Mouse (Mus musculus) cerebellum, postnatal 4 days (tissue): ENCODE data around the gene Pdia3.
"Not testable (repeated sequence)": the region's sequence is repeated elsewhere in the genome, so short reads cannot be mapped to it uniquely, and the experiment has no call there.

Experiments used
- DNase-seq, 2 experiments: peaks; one replicate each; pipeline ENCODE4 v3.0.0; 2022; ENCODE audit warnings: low spot score in 2 of 2, mixed read lengths in 1 of 2

The Pdia3 gene

DNA sequence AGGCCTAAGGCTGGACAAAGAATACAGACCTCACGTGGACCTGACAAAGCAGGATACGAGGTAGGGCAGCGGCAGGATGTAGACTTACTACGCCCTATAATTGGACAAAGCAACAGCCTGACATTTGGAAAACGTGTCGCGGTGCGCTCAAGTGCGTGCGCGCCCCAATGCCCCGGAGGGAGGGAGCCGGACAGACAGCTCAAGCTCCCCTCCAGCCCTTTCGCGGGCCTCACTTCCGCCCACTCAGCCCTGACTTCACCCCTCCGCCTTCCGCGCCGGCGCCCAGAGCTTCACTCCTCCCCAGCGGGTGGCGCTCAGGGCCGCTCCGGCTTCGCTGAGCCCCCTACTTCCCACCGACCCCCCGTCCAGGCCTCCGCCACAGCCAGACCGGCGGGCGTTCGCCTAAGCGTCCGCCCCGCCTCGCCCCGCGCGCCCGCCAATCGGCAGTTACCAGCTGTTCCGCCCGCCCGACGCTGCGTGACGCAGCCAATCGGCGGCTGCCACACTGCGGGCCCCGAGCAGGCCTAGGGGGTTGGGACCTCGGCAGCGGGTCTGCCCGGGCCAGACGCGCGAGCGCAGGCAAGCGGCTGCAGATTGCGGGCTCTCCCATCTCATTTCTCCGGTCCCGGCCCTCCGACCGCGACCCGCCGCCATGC is at the start of gene Pdia3, which contains the start of gene Catsper2:
Gene Pdia3, plus strand, starts transcription at position 389 of the 656 bp plus-strand sequence.
Gene Catsper2, minus strand, starts transcription at position 406 of the 656 bp plus-strand sequence.
- peak; percentile 90 to 94 for DNase-seq

DNA sequence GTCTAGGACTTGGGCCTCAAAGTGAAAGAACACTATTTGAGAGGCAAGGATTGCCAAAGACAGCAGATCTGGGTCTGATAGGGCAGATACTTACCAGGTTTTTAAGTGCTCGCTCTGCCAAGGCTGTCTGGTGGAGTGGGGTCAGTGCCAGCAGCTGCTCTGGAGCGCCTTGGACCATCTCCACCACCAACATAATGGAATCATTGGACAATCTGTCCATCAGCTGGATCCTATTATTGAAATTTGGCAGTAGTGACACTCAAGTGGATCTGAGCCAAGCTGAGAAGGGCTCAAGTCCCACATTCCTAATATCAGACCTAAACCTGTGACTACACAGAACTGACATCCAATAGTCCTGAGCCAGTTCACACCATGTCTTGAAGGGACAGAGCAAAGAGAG is 44.7 kb upstream of the Pdia3 start:
- peak in 1 of 2 experiments; percentile 68 for DNase-seq

DNA sequence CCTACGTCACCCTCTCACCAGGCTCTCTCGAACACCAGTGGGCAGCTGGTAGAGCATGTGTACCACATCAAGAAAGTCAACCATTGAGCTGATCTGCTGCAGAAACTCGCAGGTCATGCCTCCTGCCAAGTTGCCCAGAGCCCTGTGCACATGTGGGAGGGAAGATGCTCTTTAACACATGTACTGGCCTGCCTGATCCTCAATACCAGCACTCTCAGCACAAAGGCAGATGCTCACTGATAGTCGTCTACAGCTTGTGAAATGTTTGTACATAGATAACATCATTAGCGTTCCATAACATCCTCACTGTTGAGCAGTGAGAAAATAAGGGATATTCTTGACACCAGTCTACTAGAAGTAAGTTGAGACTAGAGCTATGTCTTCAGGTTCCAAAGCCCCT is 42.7 kb upstream of the Pdia3 start:
- DNase-seq, result no peak

DNA sequence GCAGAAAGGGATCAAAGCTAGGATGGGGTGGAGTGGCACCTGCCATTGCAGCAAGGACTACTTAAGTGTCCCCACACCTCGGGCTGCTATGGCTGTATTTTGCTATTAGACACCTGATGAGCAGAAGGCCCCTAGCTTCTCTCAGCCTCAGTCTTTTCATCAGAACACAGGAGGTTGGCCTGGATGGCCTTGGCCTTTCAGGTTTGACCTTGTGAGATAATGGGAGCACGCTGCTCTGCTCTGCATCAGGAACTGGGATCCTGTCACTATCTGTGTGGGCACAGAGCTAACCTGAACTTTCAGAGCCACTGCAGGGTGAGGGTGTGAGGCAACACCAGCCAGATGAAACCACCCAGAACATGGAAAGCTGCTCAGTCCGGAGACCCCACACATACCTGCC is 41.3 kb upstream of the Pdia3 start:
- no peak for DNase-seq

DNA sequence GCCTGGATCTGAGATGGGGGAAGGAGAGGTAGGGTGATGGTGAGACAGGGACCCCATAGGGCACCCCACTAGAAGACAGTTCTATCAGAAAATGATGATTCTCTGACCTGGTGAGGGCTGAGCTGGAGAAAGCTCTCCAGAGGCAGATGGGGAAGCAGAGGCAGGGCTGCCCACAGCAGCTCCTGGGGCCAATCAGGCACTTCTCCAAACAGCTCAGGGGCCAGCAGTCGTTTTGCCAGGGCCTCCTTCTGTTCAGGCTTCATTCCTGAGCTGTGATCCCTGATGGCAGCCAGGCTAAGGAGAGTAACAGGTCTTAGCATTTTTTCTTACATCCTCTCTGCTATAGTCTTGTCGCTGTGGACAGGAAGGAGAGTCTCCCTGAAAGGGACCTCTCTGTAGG is 38.8 kb upstream of the Pdia3 start:
- no peak for DNase-seq

DNA sequence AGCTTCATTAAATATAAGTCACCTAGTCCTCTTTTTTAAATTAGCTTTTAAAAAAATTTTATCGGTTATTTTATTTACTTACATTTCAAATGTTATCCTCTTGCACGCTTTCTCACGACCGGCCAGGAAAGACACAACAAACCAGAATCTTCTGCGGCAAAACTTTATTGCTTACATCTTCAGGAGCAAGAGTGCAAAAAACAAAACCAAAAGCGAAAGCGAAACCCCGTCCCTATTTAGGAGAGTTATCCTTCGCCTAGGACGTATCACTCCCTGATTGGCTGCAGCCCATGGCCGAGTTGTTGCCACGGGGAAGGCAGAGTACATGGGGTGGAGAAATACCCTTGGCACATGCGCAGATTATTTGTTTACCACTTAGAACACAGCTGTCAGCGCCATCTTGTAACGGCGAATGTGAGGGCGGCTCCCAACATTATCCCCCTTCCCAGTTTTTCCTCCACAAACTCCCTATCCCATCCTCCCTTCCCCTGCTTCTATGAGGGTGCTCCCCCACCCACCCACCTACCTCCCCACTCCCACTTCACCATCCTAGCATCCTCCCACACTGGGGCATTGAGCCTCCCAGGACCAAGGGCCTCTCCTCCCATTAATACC is 26.5 kb upstream of the Pdia3 start, which contains the start of gene Strc:
Gene Strc, minus strand, starts transcription at position 208 of the 615 bp plus-strand sequence.
- DNase-seq, result not testable (repeated sequence)

DNA sequence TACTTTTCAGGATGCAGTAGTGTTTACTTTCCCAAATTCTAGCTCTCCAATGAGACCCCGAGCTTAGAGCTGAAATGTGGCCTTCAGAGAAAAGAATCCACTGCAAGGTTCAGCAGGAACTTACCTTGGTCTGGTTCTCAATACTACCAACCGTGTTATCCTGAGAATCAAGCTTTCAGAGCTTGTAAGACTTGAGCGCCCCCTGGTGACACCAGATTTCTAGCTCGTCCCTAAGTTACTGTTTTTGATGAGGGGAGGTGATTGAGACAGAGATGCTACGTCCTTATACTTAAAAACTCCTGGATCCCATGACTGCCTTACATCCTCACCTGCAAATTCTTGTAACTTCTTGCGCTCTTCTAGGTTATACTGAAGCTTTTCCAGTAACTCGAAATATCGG is 17.0 kb upstream of the Pdia3 start:
- DNase-seq, result peak; percentile 70 to 87

DNA sequence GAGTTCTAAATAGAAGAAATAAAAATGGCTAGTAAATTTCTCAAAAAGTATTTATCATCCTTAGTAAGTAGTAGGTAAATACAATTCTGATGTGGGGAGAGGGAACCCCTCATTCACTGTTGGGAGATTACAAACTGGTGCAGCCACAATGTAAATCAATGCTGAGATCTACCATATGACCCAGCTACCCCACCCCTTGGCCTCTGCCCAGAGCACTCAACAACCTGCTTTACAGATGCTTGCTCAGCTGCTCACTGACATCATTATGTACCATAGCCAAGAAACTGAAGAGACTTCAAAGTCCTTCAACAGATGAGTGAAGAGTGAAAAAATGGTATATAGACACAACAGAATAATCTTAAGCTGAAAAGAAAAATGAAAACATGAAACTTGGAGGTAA is 10.3 kb upstream of the Pdia3 start:
- DNase-seq, result no peak

DNA sequence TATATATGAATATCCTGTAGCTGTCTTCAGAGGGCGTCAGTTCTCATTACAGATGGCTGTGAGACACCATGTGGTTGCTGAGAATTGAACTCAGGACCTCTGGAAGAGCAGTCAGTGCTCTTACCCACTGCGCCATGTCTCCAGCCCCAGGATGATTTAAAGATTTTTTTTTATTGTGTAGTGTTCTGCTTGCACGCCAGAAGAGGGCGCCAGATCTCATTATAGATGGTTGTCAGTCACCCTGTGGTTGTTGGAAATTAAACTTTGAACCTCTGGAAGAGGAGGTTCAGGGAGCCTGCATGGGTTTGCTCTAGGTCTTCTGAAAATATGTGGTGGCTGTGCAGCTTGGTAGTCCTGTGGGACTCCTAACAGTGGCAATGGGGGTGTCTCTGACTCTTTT is 5.4 kb upstream of the Pdia3 start:
- DNase-seq, result peak in 1 of 2 experiments; percentile 8

DNA sequence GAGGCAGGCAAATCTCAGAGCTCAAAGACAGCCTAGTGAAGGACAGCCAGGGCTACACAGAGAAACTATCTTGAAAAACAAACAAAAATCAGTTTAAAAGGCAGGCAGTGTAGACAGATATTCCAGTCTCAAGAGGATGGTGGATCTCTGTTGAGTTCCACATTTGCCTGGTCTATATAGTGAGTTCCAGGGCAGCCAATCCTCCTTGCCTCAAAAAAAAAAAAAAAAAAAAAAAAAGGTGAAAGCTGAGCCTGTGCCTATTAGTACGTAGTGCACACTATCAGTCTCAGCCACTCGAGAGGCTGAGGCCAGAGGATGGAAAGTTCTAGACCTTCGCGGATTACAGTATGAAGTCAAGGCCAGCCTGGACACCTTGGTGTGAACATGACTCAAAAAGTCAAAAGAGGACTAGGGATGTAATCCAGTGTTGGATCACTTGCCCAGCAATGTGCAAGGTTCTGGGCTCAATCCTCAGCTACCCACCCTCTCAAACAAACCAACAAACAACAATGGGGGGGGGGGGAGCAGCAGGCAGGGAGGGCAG is 660 bp upstream of the Pdia3 start:
- DNase-seq, result no peak

DNA sequence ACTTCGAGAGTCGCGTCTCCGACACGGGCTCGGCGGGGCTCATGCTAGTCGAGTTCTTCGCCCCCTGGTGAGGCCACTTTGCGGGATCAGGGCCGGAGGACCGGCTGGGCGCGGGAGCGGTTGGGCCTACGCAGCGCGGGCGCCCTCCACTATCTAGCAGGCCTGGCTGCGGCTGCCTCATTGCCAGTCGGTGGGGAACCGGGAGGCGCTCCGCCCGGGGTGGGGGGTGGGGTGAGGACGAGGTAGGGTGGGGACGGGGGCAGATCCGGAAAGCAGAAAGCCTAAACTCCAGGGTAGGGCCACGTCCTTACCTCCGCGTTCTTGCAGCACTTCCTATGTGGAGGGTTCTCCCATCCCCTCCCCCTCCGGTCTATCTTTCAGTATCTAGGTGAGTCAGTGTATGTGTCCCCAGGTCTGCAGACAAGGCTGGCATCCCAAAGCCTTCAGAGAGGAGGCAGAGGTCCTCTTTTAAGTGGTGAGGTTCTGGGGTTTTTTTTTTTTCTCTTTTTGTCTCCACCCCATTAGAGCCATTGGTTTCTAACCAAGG is 637 bp downstream of the Pdia3 start:
- DNase-seq, result peak in 1 of 2 experiments; percentile 25

DNA sequence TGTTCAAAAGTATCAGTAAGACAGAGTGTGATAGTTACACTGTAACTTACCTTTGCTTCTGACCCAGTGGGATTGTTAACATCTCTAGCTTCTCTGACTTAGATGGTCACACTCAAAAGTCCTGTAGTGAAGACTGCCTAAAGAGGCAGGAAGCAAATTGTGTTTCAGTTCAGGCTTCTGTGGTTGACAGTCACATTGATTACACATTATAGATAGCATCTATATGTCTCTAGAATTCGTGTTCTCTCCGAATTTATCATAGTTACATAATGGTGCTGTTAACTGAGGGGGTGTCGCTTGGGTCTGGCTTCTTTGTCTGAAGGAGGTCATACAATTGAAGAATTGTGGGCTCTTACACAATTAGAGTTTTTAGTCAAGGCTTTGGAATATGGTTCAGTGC is 1.5 kb downstream of the Pdia3 start:
- DNase-seq, result no peak

DNA sequence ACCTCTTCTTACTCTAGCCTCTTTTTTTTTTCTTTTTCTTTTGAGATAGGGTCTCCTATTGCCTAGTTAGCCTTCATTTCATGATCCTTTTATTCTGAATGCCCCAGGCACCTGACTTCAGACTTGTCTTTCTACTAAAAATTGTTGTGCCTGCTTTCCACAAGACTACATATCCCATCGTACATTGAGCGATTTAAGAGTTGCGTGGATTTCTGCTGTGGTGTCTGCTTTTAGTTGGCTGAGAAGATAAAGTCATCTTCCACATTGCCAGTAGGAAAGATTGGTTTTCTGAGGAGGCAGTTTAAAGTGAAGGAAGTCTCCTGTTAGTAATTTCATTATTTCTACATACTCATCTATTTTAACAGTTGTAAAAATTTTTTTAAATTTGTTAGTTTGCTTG is 2.0 kb downstream of the Pdia3 start:
- DNase-seq, result no peak

DNA sequence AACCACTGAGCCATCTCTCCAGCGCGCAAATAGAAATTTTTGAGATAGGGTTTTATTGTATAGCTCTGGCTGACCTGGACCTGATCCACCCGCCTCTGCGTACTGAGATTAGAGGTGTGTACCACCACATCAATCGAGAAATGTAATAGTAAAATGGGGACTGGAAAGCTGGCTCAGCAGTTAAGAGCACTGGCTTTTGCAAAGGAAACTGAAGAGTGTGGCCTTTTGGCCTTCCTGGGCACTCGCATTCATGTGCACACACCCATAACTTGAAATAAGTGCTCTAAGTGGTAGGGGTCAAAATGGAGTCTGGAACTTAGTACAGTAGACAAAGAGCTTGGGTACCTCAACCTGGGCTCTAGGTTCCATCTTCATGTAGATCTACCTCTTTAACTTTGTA is 2.8 kb downstream of the Pdia3 start:
- DNase-seq, result no peak

DNA sequence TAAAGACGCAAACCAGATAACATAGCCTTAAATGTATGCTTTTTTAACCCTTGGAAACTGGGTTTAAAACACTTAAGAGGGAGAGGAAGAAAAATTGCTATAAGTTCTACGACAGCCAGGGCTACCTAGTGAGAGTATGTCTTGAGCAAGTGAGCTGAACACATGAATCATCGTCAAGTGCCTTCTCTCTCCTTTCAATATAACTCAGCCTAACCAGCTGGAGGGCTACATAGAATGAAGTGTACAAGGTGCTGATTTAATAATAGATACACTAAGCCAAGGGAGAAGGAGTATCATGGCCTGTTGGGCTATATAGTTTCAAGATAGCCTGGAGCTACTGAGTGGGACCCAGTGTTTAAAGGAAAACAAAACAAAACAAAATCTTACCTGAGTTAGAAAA is 4.9 kb downstream of the Pdia3 start:
- DNase-seq, result no peak

DNA sequence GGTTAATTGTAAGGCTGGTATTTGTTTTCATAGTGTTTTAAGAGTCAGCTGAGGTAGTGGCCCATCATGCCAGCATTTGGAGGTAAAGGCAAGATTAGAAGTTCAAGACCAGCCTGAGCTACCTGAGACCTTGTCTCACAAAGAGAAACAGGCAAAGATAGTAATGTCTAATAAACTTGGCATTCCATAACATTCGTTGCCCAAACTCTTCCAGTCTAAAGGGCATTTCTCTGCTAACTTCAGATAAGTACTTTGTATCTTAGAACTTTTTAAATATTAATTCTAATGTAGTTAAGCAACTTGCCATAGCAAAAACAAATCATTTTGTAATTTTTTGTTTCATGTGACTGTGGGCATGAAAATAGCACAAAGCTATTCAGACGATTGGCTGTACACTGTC is 9.6 kb downstream of the Pdia3 start:
- no peak for DNase-seq

DNA sequence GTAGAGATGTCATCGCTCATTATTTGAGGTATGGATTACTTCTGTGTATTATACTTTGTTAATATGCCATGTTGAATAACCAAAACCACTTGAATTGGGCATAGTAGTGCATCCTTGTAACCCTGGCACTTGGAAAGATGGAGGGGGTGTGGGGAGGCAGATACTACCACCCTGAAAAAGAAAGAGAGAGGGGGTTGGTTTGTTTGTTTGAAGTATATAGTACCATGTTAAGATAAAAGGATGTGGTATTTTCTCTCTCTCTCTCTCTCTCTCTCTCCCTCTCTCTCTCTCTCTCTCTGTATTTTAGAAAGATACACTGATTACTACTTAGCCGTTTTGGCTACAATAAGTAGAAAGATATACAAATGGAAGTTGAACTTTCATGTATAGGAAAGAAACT is 12.3 kb downstream of the Pdia3 start:
- no peak for DNase-seq

DNA sequence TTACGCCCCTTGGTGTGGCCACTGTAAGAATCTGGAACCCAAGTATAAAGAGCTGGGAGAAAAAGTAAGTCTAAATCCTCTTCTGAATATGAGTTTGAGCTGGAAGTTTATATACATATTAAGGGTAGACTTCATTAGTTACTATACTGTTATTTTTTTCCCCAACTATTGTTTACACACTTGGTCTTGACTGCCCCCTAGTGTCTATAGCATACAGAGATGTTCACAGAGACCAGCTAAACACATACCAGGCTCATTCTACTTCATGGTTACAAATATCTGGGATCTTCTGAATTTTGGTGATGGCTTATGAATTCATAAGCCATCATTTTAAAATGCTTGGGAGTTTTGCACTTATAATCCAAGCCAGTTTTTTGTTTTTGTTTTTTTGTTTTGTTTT is 21.3 kb downstream of the Pdia3 start:
- DNase-seq, result no peak

DNA sequence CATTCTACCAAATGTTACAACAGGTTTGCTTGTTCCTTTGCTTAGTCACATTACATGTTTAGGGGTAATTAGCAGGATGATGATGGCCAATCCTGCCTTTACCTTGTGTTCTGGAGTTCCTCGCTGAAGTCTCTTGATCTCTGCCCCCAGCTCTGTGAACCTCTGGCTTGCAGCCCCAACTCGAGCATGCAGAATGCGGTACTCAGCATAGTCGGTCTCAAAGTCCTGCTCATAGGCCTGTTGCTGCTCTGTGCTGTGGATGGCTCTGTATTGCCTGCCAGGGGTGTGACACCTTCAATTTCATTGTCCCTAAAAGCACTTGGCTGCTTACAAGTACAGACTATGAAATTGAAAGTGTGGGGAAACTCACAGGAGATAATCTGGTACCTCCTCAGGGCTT is 26.2 kb downstream of the Pdia3 start:
- DNase-seq, result no peak

DNA sequence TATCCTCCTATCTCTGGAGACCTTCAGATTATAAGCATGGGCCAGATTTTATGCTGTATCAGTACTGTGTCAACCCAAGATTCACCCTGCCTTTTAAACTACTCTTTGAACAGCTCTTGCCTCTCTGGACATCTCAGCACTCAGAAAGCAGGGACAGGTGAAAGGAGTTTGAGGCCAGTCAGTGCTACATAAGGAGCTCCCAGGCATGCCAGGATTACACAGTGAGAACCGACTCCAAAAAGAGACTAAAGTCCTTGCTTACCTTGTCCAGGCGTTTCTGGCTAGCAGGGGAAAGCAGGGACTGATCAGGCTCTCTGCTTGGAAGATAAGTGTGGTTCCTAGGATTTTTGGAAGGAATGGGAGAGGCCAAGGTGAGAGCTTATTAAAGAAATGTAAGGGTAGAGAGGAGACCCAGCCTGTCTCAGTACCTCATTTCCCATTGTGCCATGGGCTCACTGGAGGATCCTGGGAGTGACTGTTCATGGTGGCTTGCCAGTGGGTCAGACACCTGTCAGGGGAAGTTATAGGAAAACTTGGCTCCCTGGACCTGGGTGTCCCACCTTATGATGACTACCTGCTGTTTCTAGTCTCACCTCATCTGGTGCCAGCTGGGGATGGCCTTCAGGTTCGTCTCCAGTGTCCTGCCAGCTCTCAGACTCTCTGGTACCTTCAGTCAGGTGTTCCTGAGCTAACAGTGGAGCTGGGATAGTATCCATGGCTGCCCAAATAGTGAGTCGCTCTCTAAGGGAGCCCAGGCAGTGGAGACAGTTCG is 27.4 kb downstream of the Pdia3 start:
- DNase-seq, result no peak

DNA sequence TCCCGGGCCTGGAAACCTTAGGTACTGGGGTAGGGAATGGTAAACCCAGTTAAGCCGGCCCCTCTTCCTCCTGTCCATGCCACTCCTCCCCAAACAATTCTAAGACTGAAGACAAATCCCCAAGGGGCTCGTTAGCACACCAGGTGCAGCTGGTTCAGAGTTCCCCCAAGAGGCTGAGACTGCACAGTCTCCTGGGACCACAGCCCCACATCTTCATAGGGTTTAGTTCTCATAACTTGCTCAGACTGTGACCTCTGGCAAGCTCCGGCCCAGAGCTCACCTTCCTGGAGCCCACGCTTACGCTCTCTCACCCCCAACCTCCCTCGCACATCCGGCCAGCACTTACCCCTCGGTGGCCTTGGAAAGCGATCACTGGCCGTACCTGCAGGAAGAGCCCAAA is 28.2 kb downstream of the Pdia3 start:
- DNase-seq, result no peak
